Mouse (Mus musculus) MEL (cell line): ENCODE measurements around the gene Atp8a1. TPM values are rescaled to one million over a fixed set of nuclear protein-coding genes. Genes with fewer than 3 reads are reported as not detected.
A peak's percentile ranks its signal among the peaks of the same experiment; 100 is the strongest.

Experiments
- DNase-seq: peaks from one replicate; pipeline ENCODE4 v3.0.0; 2011; ENCODE audit warnings: low read depth, low spot score
- H3K27ac ChIP-seq: 2 replicates; pipeline ENCODE4 v1.5.1; 2012; ENCODE audit warnings: low read depth, mild to moderate bottlenecking, control low read depth, low read length, moderate library complexity; ENCODE audit not compliant: control insufficient read depth
- H3K27me3 ChIP-seq, 2 experiments: fragments of 150-350 bp in 1 of 2; sonication (generic) in 1 of 2; 2 replicates each; pipeline ENCODE4 v1.6.1; 2012; ENCODE audit warnings: low read length in 2 of 2, mild to moderate bottlenecking in 2 of 2, improper control_type of control experiment in 1 of 2, moderate library complexity in 1 of 2; ENCODE audit not compliant: insufficient read depth in 2 of 2, control insufficient read depth in 1 of 2
- H3K36me3 ChIP-seq, 2 experiments: 2 replicates each; pipeline ENCODE4 v1.6.1; 2012 to 2014; ENCODE audit warnings: low read length in 2 of 2, improper control_type of control experiment in 1 of 2, inconsistent platforms in 1 of 2, mild to moderate bottlenecking in 1 of 2; ENCODE audit not compliant: insufficient read depth in 2 of 2, control insufficient read depth in 1 of 2
- H3K4me1 ChIP-seq, 2 experiments: fragments of 150-350 bp in 1 of 2; sonication (generic) in 1 of 2; 2 replicates each; pipeline ENCODE4 v1.6.1; 2012; ENCODE audit warnings: low read length in 2 of 2, improper control_type of control experiment in 1 of 2, mild to moderate bottlenecking in 1 of 2; ENCODE audit not compliant: insufficient read depth in 2 of 2, control insufficient read depth in 1 of 2
- H3K4me3 ChIP-seq, 2 experiments: fragments of 150-350 bp in 1 of 2; sonication (generic) in 1 of 2; 2 replicates each; pipeline ENCODE4 v1.5.1; 2012; ENCODE audit warnings: low read depth in 2 of 2, low read length in 2 of 2, mild to moderate bottlenecking in 2 of 2, moderate library complexity in 2 of 2, control low read depth in 1 of 2, improper control_type of control experiment in 1 of 2; ENCODE audit not compliant: control insufficient read depth in 1 of 2, insufficient read depth in 1 of 2
- H3K79me2 ChIP-seq: 2 replicates; pipeline ENCODE4 v1.6.1; 2012; ENCODE audit warnings: mild to moderate bottlenecking, low read length, moderate library complexity; ENCODE audit not compliant: control insufficient read depth, poor library complexity, insufficient read depth
- H3K9ac ChIP-seq: 2 replicates; pipeline ENCODE4 v1.6.1; 2012; ENCODE audit warnings: low read depth, mild to moderate bottlenecking, control low read depth, low read length, moderate library complexity; ENCODE audit not compliant: control insufficient read depth, poor library complexity, severe bottlenecking
- H3K9me3 ChIP-seq: fragments of 150-350 bp; sonication (generic); replicated peaks from 2 replicates; pipeline ENCODE4 v1.6.1; 2012; ENCODE audit warnings: mild to moderate bottlenecking, low read length, improper control_type of control experiment, moderate library complexity; ENCODE audit not compliant: insufficient read depth
- BHLHE40 ChIP-seq: IDR thresholded peaks from 2 replicates; pipeline ENCODE4 v1.6.1; 2012; ENCODE audit warnings: low read depth, mild to moderate bottlenecking, inconsistent platforms, low read length, improper control_type of control experiment, borderline replicate concordance
- CHD1 ChIP-seq: IDR thresholded peaks from 2 replicates; pipeline ENCODE4 v1.6.1; 2012; ENCODE audit warnings: low read depth, mild to moderate bottlenecking, inconsistent platforms, low read length, improper control_type of control experiment
- CTCF ChIP-seq, 3 experiments: IDR thresholded peaks in 2 of 3; conservative IDR thresholded peaks in 1 of 3; 2 replicates each; pipeline ENCODE4 v1.5.1; 2011 to 2012; ENCODE audit warnings: low read length in 3 of 3, low read depth in 2 of 3, mild to moderate bottlenecking in 2 of 3, improper control_type of control experiment in 1 of 3, inconsistent platforms in 1 of 3, mixed read lengths in 1 of 3, moderate library complexity in 1 of 3; ENCODE audit not compliant: control insufficient read depth in 1 of 3, insufficient read depth in 1 of 3, poor library complexity in 1 of 3, severe bottlenecking in 1 of 3
- ELF1 ChIP-seq: IDR thresholded peaks from 2 replicates; pipeline ENCODE4 v1.6.1; 2014; ENCODE audit warnings: low read depth, mild to moderate bottlenecking, inconsistent platforms, low read length, improper control_type of control experiment, moderate library complexity
- EP300 ChIP-seq, 2 experiments: IDR thresholded peaks; 2 replicates each; pipeline ENCODE4 v1.6.1; 2011; ENCODE audit warnings: improper control_type of control experiment in 2 of 2, low read length in 2 of 2, low read depth in 1 of 2, mild to moderate bottlenecking in 1 of 2
- ETS1 ChIP-seq: IDR thresholded peaks from 2 replicates; pipeline ENCODE4 v1.6.1; 2012; ENCODE audit warnings: low read depth, mild to moderate bottlenecking, inconsistent platforms, low read length, improper control_type of control experiment, moderate library complexity
- GABPA ChIP-seq: IDR thresholded peaks from 2 replicates; pipeline ENCODE4 v1.6.1; 2012; ENCODE audit warnings: low read depth, mild to moderate bottlenecking, inconsistent platforms, low read length, improper control_type of control experiment, moderate library complexity
- GATA1 ChIP-seq: IDR thresholded peaks from 2 replicates; pipeline ENCODE4 v1.6.1; 2011; ENCODE audit warnings: low read depth, low read length, improper control_type of control experiment
- KAT2A ChIP-seq: conservative IDR thresholded peaks from 2 replicates; pipeline ENCODE4 v1.6.1; 2012; ENCODE audit warnings: low read depth, low read length, improper control_type of control experiment, inconsistent platforms
- MAFK ChIP-seq: IDR thresholded peaks from 2 replicates; pipeline ENCODE4 v1.6.1; 2011; ENCODE audit warnings: low read depth, mild to moderate bottlenecking, low read length, improper control_type of control experiment, borderline replicate concordance
- MAZ ChIP-seq: IDR thresholded peaks from 2 replicates; pipeline ENCODE4 v1.6.1; 2012; ENCODE audit warnings: low read depth, mild to moderate bottlenecking, inconsistent platforms, low read length, improper control_type of control experiment
- MEF2A ChIP-seq: IDR thresholded peaks from 2 replicates; pipeline ENCODE4 v1.6.1; 2014; ENCODE audit warnings: low read depth, mild to moderate bottlenecking, inconsistent platforms, low read length, improper control_type of control experiment; ENCODE audit not compliant: poor library complexity, insufficient replicate concordance, severe bottlenecking; ENCODE audit errors: extremely low read depth
- MXI1 ChIP-seq: IDR thresholded peaks from 2 replicates; pipeline ENCODE4 v1.6.1; 2011; ENCODE audit warnings: mild to moderate bottlenecking, low read depth, low read length, improper control_type of control experiment
- MYB ChIP-seq: IDR thresholded peaks from 2 replicates; pipeline ENCODE4 v1.6.1; 2011; ENCODE audit warnings: mild to moderate bottlenecking, low read depth, low read length, improper control_type of control experiment
- MYC ChIP-seq: IDR thresholded peaks from 2 replicates; pipeline ENCODE4 v1.6.1; 2011; ENCODE audit warnings: low read depth, mild to moderate bottlenecking, low read length, improper control_type of control experiment, moderate library complexity
- POLR2AphosphoS2 ChIP-seq: IDR thresholded peaks from 2 replicates; pipeline ENCODE4 v1.6.1; 2011; ENCODE audit warnings: low read length, improper control_type of control experiment
- POLR2AphosphoS5 ChIP-seq: IDR thresholded peaks from 2 replicates; pipeline ENCODE4 v1.6.1; 2012; ENCODE audit warnings: low read depth, borderline replicate concordance, mild to moderate bottlenecking, inconsistent platforms, low read length, moderate library complexity, mixed read lengths
- RAD21 ChIP-seq: IDR thresholded peaks from 2 replicates; pipeline ENCODE4 v1.6.1; 2011; ENCODE audit warnings: mild to moderate bottlenecking, low read depth, low read length, improper control_type of control experiment
- SIN3A ChIP-seq: IDR thresholded peaks from 2 replicates; pipeline ENCODE4 v1.6.1; 2012; ENCODE audit warnings: low read length, improper control_type of control experiment, inconsistent platforms
- SMC3 ChIP-seq: IDR thresholded peaks from 2 replicates; pipeline ENCODE4 v1.6.1; 2011; ENCODE audit warnings: low read depth, low read length, improper control_type of control experiment
- UBTF ChIP-seq: IDR thresholded peaks from 2 replicates; pipeline ENCODE4 v1.6.1; 2012; ENCODE audit warnings: low read depth, mild to moderate bottlenecking, inconsistent platforms, low read length, improper control_type of control experiment, moderate library complexity, borderline replicate concordance; ENCODE audit not compliant: insufficient read depth
- USF1 ChIP-seq: IDR thresholded peaks from 2 replicates; pipeline ENCODE4 v1.6.1; 2014; ENCODE audit warnings: low read depth, mild to moderate bottlenecking, inconsistent platforms, low read length, improper control_type of control experiment, moderate library complexity
- ZC3H11A ChIP-seq: IDR thresholded peaks from 2 replicates; pipeline ENCODE4 v1.6.1; 2012; ENCODE audit warnings: low read depth, mild to moderate bottlenecking, inconsistent platforms, low read length, improper control_type of control experiment
- ZKSCAN1 ChIP-seq: IDR thresholded peaks from 2 replicates; pipeline ENCODE4 v1.6.1; 2012; ENCODE audit warnings: low read depth, mild to moderate bottlenecking, inconsistent platforms, low read length, improper control_type of control experiment, moderate library complexity
- ZNF384 ChIP-seq: IDR thresholded peaks from 2 replicates; pipeline ENCODE4 v1.6.1; 2012; ENCODE audit warnings: low read depth, mild to moderate bottlenecking, inconsistent platforms, low read length, improper control_type of control experiment
- polyA plus RNA-seq, 2 experiments: library from polyadenylated mRNA; stranded (reverse) in 1 of 2; unstranded in 1 of 2; fragments of >175 nt in 1 of 2; fragments of >200 nt in 1 of 2; gene quantifications; 2 replicates each; pipeline versions ENCODE4 v1.2.1 to v1.2.4; 2012; ENCODE audit warnings: low replicate concordance in 2 of 2, low read depth in 1 of 2; ENCODE audit not compliant: insufficient read length in 2 of 2, insufficient read depth in 1 of 2, missing spikeins in 1 of 2
- total RNA-seq: library from RNA; depleted of rRNA; stranded (reverse); fragments of 300-350 nt; gene quantifications from 2 replicates; pipeline ENCODE4 v1.2.3, GENCODE M21; 2012

Atp8a1 gene
- total and polyA plus RNA-seq, 3 experiments, result 18.2 to 22.1 TPM; not detected in 1

DNA sequence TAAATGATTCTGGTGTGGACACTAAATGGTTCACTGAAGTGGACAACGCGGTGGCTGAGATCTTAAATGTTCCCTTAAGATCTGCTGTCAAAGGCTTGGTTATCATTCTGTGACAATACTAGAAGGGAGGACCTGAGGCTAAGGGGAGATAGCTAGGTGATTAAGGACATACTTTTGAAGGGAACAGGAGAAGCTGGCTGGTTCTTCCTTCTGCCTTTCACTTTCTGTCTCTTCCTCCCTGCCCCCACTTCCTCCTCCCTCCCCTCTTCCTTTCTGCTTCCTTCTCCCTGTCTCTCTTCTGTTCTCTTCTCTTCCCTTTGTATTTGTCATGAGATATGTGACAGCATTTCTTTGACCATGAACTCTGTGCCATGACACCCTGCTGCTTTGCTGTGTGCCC is 26.0 kb downstream of the Atp8a1 start:
- H3K9ac ChIP-seq, result peak overlapping the region; percentile 69
- peak overlapping the region; percentile 28 to 33 for H3K4me3 ChIP-seq
- H3K36me3 ChIP-seq, result peaks cover 0 to 29% of the 10 kb centered on the region in 2 experiments; a peak in 2 of 4 replicates
- TF ChIP-seq ETS1, result 0 out of 2 replicates have a peak, but pooled peaks have one; percentile 40
- TF ChIP-seq ELF1, result peak; percentile 36; the same call in 1 of the 2 replicates
- no peak for TF ChIP-seq SMC3
- peak; percentile 49; the same call in 1 of the 2 replicates for TF ChIP-seq SIN3A
- TF ChIP-seq EP300 (IDR thresholded peaks at IDR 0.05; ENCODE audit: low read depth in 1 of 2, low read length in 2 of 2), result peak; percentile 35 to 46; a peak in 2 of 4 replicates
- TF ChIP-seq KAT2A, result no peak
- TF ChIP-seq GATA1, result peak; percentile 42; the same call in 1 of the 2 replicates
- no peak for TF ChIP-seq ZNF384
- no peak for TF ChIP-seq MYB
- H3K27ac ChIP-seq, result peak overlapping the region; percentile 72
- no peaks in the 10 kb centered on the region for H3K27me3 ChIP-seq
- peaks cover 12 to 16% of the 10 kb centered on the region in 2 experiments for H3K4me1 ChIP-seq
- no peaks in the 10 kb centered on the region for H3K79me2 ChIP-seq
- DNase-seq, result peak; percentile 59
- no peaks in the 10 kb centered on the region for H3K9me3 ChIP-seq

DNA sequence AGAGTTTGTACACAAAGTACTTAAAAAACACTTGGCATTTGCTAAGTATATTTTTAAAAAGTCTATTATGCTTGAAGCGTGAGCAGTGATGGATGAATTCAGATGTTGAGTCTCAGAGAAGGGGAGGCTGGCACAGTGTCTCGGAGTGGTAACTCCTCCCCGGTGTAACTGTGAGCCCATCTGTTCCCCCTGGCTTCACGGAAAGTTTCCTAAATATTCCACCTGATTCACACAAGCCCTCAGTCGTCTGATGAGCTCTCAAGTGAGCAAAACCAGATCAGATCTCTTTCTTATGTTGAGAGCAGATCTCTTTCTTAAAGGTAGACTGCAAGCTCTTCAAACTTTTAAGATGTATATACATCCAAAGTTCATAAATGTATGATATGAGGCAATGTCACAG is 27.8 kb downstream of the Atp8a1 start:
- Histone ChIP-seq H3K79me2 (no peaks in the 10 kb centered on the region; the same call in 1 of the 2 replicates), H3K36me3 (peaks cover 0 to 32% of the 10 kb centered on the region in 2 experiments; a peak in 2 of 4 replicates), H3K9ac (no peak overlapping the region), H3K4me3 (no peak overlapping the region), H3K4me1 (peaks cover 15 to 19% of the 10 kb centered on the region in 2 experiments), H3K27ac (no peak overlapping the region), H3K9me3 (no peaks in the 10 kb centered on the region), H3K27me3 (no peaks in the 10 kb centered on the region)
- TF ChIP-seq GATA1, result no peak
- TF ChIP-seq POLR2AphosphoS5, result no peak
- no peak for TF ChIP-seq MAFK
- TF ChIP-seq ETS1, result no peak
- TF ChIP-seq MEF2A, result no peak
- no peak for TF ChIP-seq ZNF384
- TF ChIP-seq CTCF (IDR thresholded peaks at IDR 0.05 in 2 of 3, conservative IDR thresholded peaks at IDR 0.05 in 1 of 3; ENCODE audit: control insufficient read depth in 1 of 3, insufficient read depth in 1 of 3, low read depth in 2 of 3, low read length in 3 of 3, poor library complexity in 1 of 3, severe bottlenecking in 1 of 3), result no peak
- no peak for TF ChIP-seq BHLHE40
- no peak for DNase-seq

DNA sequence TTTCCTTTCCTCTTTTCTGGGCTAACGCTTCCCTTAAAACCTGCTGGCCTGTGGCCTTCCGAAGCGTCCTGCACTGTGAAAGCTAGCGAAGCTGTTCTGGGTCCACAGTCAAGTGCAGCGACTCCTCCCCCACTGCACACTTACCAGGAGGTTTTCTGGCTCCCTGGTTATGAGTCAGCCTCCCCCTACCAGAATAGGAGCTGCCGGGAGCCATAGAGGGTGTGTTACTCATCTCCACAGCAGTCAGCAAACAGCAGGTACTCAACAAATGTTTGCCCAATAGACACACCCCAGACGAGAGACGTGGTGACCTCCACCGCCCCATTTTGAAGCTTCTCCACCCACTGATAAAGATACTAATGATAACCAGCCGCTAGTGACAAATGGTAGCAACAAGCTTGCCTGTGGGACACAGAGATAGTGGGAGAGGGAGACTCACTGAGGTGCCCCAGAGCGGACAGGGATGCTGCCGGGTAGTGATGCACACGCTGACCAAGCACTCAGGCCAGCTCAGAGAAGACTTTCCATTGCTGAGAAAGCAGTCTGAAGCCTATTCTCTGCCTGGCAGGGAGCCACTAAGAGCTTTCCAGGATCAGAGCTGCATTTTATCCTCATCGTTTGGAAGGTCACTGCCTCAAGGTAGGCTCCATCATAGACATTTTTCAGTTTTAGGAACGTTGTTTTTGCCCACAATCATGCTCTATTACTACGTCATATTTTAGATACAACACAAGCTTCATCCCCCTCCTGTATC is 31.5 kb downstream of the Atp8a1 start:
- peaks cover 8 to 31% of the 10 kb centered on the region in 2 experiments for H3K36me3 ChIP-seq
- H3K27ac ChIP-seq, result peak overlapping the region; percentile 99
- peaks cover 4% of the 10 kb centered on the region for H3K79me2 ChIP-seq
- DNase-seq, result peak; percentile 88
- no peaks in the 10 kb centered on the region for H3K27me3 ChIP-seq
- H3K9ac ChIP-seq, result peak overlapping the region; percentile 82
- peak overlapping the region; percentile 61 to 64 for H3K4me3 ChIP-seq
- H3K4me1 ChIP-seq, result peaks cover 4 to 10% of the 10 kb centered on the region in 2 experiments; a peak in 3 of 4 replicates
- no peaks in the 10 kb centered on the region for H3K9me3 ChIP-seq
- peak; percentile 75 for TF ChIP-seq MXI1
- TF ChIP-seq POLR2AphosphoS2, result peak; percentile 44; the same call in 1 of the 2 replicates
- TF ChIP-seq UBTF, result no peak
- no peak for TF ChIP-seq KAT2A
- TF ChIP-seq ZKSCAN1, result no peak
- TF ChIP-seq MYC, result no peak
- no peak for TF ChIP-seq USF1
- peak; percentile 58; the same call in 1 of the 2 replicates for TF ChIP-seq MAZ
- peak; percentile 48 to 75; a peak in 3 of 4 replicates for TF ChIP-seq EP300 (IDR thresholded peaks at IDR 0.05; ENCODE audit: low read depth in 1 of 2, low read length in 2 of 2)
- TF ChIP-seq RAD21, result no peak
- no peak for TF ChIP-seq GABPA
- no peak for TF ChIP-seq ZC3H11A
- peak; percentile 66 for TF ChIP-seq SIN3A
- no peak for TF ChIP-seq CHD1
